Mouse (Mus musculus): ENCODE results near the gene Wnk2.

GRCm38 (mm10) chr13:49133125-49133524, 14.7 kb downstream of the Wnk2 start:
- TF ChIP-seq CTCF (IDR thresholded peaks at IDR 0.05; ENCODE audit: low read depth, low read length) (no peak), POLR2A (IDR thresholded peaks at IDR 0.05; ENCODE audit: borderline replicate concordance, low read depth, low read length) (no peak)

All from bone marrow macrophage, adult 2 months (primary cell).